ENCODE assay signal across 20 mouse cellular contexts in genomic region chr7:82698968-82699367, GRCm38 (mm10).
"Had no signal": no experiment of that assay in that cellular context is flagged by ENCODE, and none has a peak within 500 bp of the region (broad histone marks: within the 10 kb centered on the region; RNA-seq: fewer than 3 reads in every experiment).

No protein-coding gene starts in this region.

- H3K4me1 ChIP-seq: kidney, embryonic 15.5 days; liver, embryonic 13.5 days; midbrain, embryonic 12.5 days; midbrain, embryonic 15.5 days; neural tube, embryonic 12.5 days; neural tube, embryonic 15.5 days had no signal

- H3K4me3 ChIP-seq: kidney, embryonic 15.5 days; left cerebral cortex, adult 2 months; liver, embryonic 13.5 days; midbrain, embryonic 12.5 days; midbrain, embryonic 15.5 days; neural tube, embryonic 12.5 days; neural tube, embryonic 15.5 days had no signal

- DNase-seq: kidney, adult 8-10 months; kidney, postnatal 10 days; kidney, postnatal 36 days; layer of hippocampus, postnatal 36 days; liver, embryonic 13.5 days; lung, embryonic 14.5 days; right cerebral cortex, adult 18-20 months; right cerebral cortex, postnatal 14 days; right cerebral cortex, postnatal 4 days; thymus, adult 2 months; thymus, postnatal 14 days had no signal

- H3K27me3 ChIP-seq: kidney, embryonic 15.5 days; liver, embryonic 13.5 days; midbrain, embryonic 12.5 days; midbrain, embryonic 15.5 days; neural tube, embryonic 12.5 days; neural tube, embryonic 15.5 days had no signal

- H3K9me3 ChIP-seq: kidney, embryonic 15.5 days; liver, embryonic 13.5 days; midbrain, embryonic 12.5 days; midbrain, embryonic 15.5 days; neural tube, embryonic 12.5 days; neural tube, embryonic 15.5 days had no signal

- ATAC-seq: lung, postnatal 0 days; midbrain, embryonic 15.5 days had no signal

- H3K27ac ChIP-seq: kidney, embryonic 15.5 days; left cerebral cortex, adult 2 months; liver, embryonic 13.5 days; macrophage; midbrain, embryonic 12.5 days; midbrain, embryonic 15.5 days; neural tube, embryonic 12.5 days; neural tube, embryonic 15.5 days; stomach, postnatal 0 days had no signal

- H3K9ac ChIP-seq: kidney, embryonic 15.5 days; liver, embryonic 13.5 days; lung, embryonic 14.5 days; midbrain, embryonic 12.5 days; midbrain, embryonic 15.5 days; neural tube, embryonic 12.5 days; neural tube, embryonic 15.5 days had no signal
